Mouse (Mus musculus) heart, postnatal 0 days (tissue): ENCODE measurements at regions not wholly inside any gene's neighbourhood (a gene's known extent, or its start where the extent isn't known, plus 50 kb on each side); places are given as distances from the start of the nearest gene placed in this dataset.

ENCODE experiments used
- ATAC-seq: fragments of 200-750 bp; cut with Nextera tagmentation; 2 replicates; pipeline ENCODE4 v1.8.0; 2017; ENCODE audit warnings: low read depth, moderate number of reproducible peaks, moderate library complexity; ENCODE audit not compliant: insufficient read depth
- DNase-seq: peaks from one replicate; pipeline ENCODE4 v3.0.0-alpha.2; 2016; ENCODE audit warnings: low spot score
- H3K27ac ChIP-seq: fragments of 300-500 bp; sonication (generic); 2 replicates; pipeline ENCODE4 v1.5.1; 2014; ENCODE audit warnings: low read depth, mild to moderate bottlenecking
- H3K27me3 ChIP-seq: fragments of 300-500 bp; sonication (generic); 2 replicates; pipeline ENCODE4 v1.6.1; 2014; ENCODE audit warnings: low read length, mixed read lengths; ENCODE audit not compliant: control insufficient read depth, insufficient read depth
- H3K36me3 ChIP-seq: fragments of 300-500 bp; sonication (generic); replicated peaks from 2 replicates; pipeline ENCODE4 v1.6.1; 2014; ENCODE audit warnings: low read length, mixed read lengths; ENCODE audit not compliant: control insufficient read depth, insufficient read depth
- H3K4me1 ChIP-seq: fragments of 300-500 bp; sonication (generic); 2 replicates; pipeline ENCODE4 v1.6.1; 2014; ENCODE audit warnings: antibody characterized with exemption; ENCODE audit not compliant: control insufficient read depth, insufficient read depth
- H3K4me2 ChIP-seq: fragments of 300-500 bp; sonication (generic); 2 replicates; pipeline ENCODE4 v1.6.1; 2014; ENCODE audit warnings: low read depth, mild to moderate bottlenecking, low read length, moderate library complexity
- H3K4me3 ChIP-seq: fragments of 300-500 bp; sonication (generic); 2 replicates; pipeline ENCODE4 v1.5.1; 2014; ENCODE audit warnings: low read depth, low read length
- H3K9ac ChIP-seq: fragments of 300-500 bp; sonication (generic); replicated peaks from 2 replicates; pipeline ENCODE4 v1.6.1; 2014; ENCODE audit warnings: low read depth, low read length, mixed read lengths
- H3K9me3 ChIP-seq: fragments of 300-500 bp; sonication (generic); replicated peaks from 2 replicates; pipeline ENCODE4 v1.6.1; 2016; ENCODE audit warnings: low read length; ENCODE audit not compliant: control insufficient read depth
- CTCF ChIP-seq: IDR thresholded peaks from 2 replicates; pipeline ENCODE4 v1.5.1; 2016; ENCODE audit warnings: antibody characterized with exemption, control low read depth, low read depth
- EP300 ChIP-seq: IDR thresholded peaks from 2 replicates; pipeline ENCODE4 v1.6.1; 2016; ENCODE audit warnings: antibody characterized with exemption, low read depth
- WGBS: fragments of 180-500 bp; shearing (Covaris S2); extraction: QIAGEN DNeasy Blood & Tissue Kit; methylation state at CpG from one replicate; pipeline ENCODE4 v1.1.7; 2014; 5-methylcytosine and 5-hydroxymethylcytosine counted together

DNA sequence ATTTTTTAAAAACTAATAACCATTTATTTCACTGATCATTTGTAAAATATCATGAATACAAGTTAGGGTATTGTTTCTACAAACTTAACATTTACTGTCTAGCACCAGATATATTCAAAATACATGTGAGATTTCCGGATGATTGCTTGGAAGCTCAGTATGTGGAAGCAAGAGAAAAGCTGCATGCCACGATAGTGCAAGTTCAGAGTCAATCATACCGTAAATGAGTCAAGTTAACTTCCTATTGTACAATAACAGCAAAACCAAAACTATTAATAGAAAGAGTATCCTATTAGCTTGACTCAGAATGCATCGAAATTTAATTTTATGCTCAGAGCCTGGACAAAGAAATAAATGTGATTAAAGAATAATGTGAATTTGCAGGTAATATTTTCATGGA is 1284.6 kb upstream of the Cited2 start:
- no peaks in the 10 kb centered on the region for H3K9me3 ChIP-seq
- no peaks in the 10 kb centered on the region for H3K36me3 ChIP-seq
- H3K4me1 ChIP-seq = no peaks in the 10 kb centered on the region; the same call in 1 of the 2 replicates
- 80% methylated on average over 4 of the region's 4 CpGs for WGBS
- no peak for DNase-seq
- no peak overlapping the region for H3K9ac ChIP-seq
- ATAC-seq = no peak
- H3K4me2 ChIP-seq = no peak overlapping the region
- no peak overlapping the region for H3K4me3 ChIP-seq
- H3K27me3 ChIP-seq = no peaks in the 10 kb centered on the region
- TF ChIP-seq EP300 (no peak), CTCF (no peak)
- H3K27ac ChIP-seq = no peak overlapping the region

DNA sequence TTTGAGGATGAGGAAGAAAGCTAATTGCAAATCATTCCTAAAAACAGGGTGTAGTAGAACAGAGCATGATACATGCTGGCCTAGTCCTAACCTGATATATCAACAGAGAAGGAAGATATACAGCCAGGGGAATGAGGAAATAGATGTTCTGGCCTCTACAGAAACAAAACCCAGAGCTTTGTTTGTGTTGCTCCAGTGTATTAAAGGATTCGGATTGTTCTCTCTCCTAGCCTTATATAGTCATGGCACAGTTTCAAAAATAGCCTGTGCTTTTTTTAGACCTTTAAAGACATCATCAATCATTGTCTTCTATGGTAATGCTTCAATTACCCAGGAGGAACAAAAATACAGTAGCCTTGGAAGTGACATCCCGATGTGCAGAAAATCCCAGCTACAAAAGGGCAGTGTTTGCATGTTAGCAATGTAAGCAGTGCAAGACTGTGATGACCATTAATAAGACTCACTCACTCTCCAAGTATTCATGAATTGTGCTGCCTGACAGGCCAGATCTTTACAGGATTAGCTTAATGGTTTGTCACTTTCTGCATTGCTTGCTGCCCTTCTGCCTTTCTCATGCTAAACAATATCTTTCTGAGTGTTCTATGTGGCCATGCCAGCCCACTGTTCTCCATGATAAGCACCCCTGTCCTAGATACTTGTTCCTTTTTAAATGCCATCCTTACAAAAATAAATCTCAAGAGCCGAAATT is 1281.9 kb upstream of the Cited2 start:
- no peaks in the 10 kb centered on the region for H3K9me3 ChIP-seq
- TF ChIP-seq EP300 (no peak), CTCF (no peak)
- H3K36me3 ChIP-seq = no peaks in the 10 kb centered on the region
- peak overlapping the region; percentile 62 for H3K27ac ChIP-seq
- peak; percentile 41 for DNase-seq
- H3K4me3 ChIP-seq = no peak overlapping the region
- H3K27me3 ChIP-seq = no peaks in the 10 kb centered on the region
- 15% methylated on average over 3 of the region's 3 CpGs for WGBS
- 0 out of 2 replicates have a peak overlapping the region, but pooled peaks have one; percentile 12 for H3K4me2 ChIP-seq
- ATAC-seq = no peak
- H3K9ac ChIP-seq = no peak overlapping the region
- no peaks in the 10 kb centered on the region; the same call in 1 of the 2 replicates for H3K4me1 ChIP-seq

- DNase-seq (no peak), ATAC-seq (no peak)
- no peaks in the 10 kb centered on the region for H3K9me3 ChIP-seq
- H3K4me1 ChIP-seq = no peaks in the 10 kb centered on the region; the same call in 1 of the 2 replicates
- TF ChIP-seq CTCF (no peak), EP300 (no peak)
- no peak overlapping the region for H3K4me3 ChIP-seq
- no peak overlapping the region for H3K9ac ChIP-seq
- no peak overlapping the region; the same call in 1 of the 2 replicates for H3K27ac ChIP-seq
- no peaks in the 10 kb centered on the region for H3K36me3 ChIP-seq
- no peaks in the 10 kb centered on the region for H3K27me3 ChIP-seq
- H3K4me2 ChIP-seq = no peak overlapping the region
- 75% methylated on average over 2 of the region's 2 CpGs for WGBS
These were observed 1281.4 kb upstream of the Cited2 start for GRCm38 (mm10) chr10:16441661-16442072.

DNA sequence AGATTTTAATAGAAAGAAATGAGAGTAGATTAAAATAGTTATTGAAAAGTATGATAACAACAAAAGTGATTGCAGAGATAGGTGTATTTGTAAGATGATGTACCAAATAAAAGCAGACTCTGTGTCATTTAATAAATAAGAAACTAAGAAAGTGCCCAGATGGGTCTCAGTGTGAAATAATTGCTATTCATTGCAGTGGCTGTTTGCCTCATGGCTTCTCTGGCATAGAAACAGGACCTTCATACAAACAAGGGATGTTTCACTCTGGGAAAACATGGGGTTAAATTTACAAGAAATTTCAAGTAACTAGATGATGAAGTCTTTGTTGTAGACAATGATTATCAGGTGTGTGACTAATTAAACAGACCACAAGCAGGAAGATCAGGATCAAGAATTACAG is 1279.1 kb upstream of the Cited2 start:
- H3K9me3 ChIP-seq = no peaks in the 10 kb centered on the region
- H3K4me2 ChIP-seq = no peak overlapping the region
- ATAC-seq (no peak), DNase-seq (no peak)
- no peak overlapping the region for H3K9ac ChIP-seq
- H3K27ac ChIP-seq = no peak overlapping the region
- H3K4me3 ChIP-seq = no peak overlapping the region
- no peaks in the 10 kb centered on the region; the same call in 1 of the 2 replicates for H3K4me1 ChIP-seq
- H3K36me3 ChIP-seq = no peaks in the 10 kb centered on the region
- H3K27me3 ChIP-seq = no peaks in the 10 kb centered on the region
- TF ChIP-seq EP300 = no peak
- TF ChIP-seq CTCF = no peak

DNA sequence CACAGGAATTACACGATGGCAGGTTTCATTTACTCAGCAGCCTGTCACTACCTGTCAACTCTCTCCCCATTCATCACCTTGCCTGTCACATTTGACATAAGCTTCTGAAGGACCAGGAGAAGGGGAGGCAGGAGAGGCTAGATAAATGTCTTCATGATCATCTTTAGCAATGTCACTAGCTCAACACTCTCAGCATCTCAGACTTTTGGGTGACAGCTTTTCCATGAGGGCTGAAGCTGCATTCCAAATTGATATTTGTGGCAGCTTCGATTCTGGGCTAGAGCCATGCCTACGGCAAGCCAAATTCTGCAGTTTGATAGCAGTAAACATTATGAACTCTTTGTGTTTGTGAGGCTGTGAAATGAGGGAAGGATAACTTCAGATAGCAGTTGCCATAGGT is 1255.1 kb upstream of the Cited2 start:
- WGBS = 33% methylated on average over 3 of the region's 3 CpGs
- TF ChIP-seq EP300 = no peak
- Histone ChIP-seq H3K9ac (no peak overlapping the region), H3K36me3 (no peaks in the 10 kb centered on the region), H3K27ac (no peak overlapping the region), H3K4me2 (no peak overlapping the region), H3K9me3 (no peaks in the 10 kb centered on the region), H3K4me3 (no peak overlapping the region), H3K4me1 (no peaks in the 10 kb centered on the region), H3K27me3 (no peaks in the 10 kb centered on the region)
- no peak for ATAC-seq
- DNase-seq = no peak

GRCm38 (mm10) chr10:16469711-16470110 is 1253.3 kb upstream of the Cited2 start:
- H3K4me3 ChIP-seq = no peak overlapping the region
- ATAC-seq (no peak), DNase-seq (no peak)
- no peaks in the 10 kb centered on the region for H3K9me3 ChIP-seq
- no peak overlapping the region for H3K27ac ChIP-seq
- H3K4me2 ChIP-seq = no peak overlapping the region
- no peak overlapping the region for H3K9ac ChIP-seq
- no peaks in the 10 kb centered on the region for H3K36me3 ChIP-seq
- H3K4me1 ChIP-seq = peaks cover 3% of the 10 kb centered on the region; the same call in 1 of the 2 replicates
- WGBS = 51% methylated on average over 1 of the region's 1 CpGs
- no peaks in the 10 kb centered on the region for H3K27me3 ChIP-seq
- TF ChIP-seq CTCF (no peak), EP300 (no peak)
